In genomic region chr7:37999691-38000090, GRCm38 (mm10) we compare ENCODE assay signal across 10 mouse cellular contexts. TPM values are rescaled to one million over a fixed set of nuclear protein-coding genes. Genes with fewer than 3 reads are reported as not detected.
A peak's percentile ranks its signal among the peaks of the same experiment; 100 is the strongest.
DNase-seq lines count a peak whose midpoint lies in the region; TF ChIP-seq lines count a peak whose summit lies in the region.
"Had no signal": no experiment of that assay in that cellular context is flagged by ENCODE, and none has a peak within 500 bp of the region (broad histone marks: within the 10 kb centered on the region; RNA-seq: fewer than 3 reads in every experiment).

No protein-coding gene starts in this region.

- 53% methylated on average over 2 of the region's 2 CpGs for WGBS in liver, adult 2 months

- peaks cover 5% of the 10 kb centered on the region; the same call in 1 of the 2 replicates for H3K4me1 ChIP-seq in liver, adult 2 months (ENCODE audit: control insufficient read depth, insufficient read depth, low read length)

- H3K9ac ChIP-seq in liver, adult 2 months (ENCODE audit: low read depth, low read length): no peak overlapping the region
- H3K9ac ChIP-seq: midbrain, embryonic 12.5 days had no signal

- TF ChIP-seq CTCF in liver, adult 2 months (IDR thresholded peaks at IDR 0.05; ENCODE audit: low read depth, low read length): peak; percentile 32; the same call in 1 of the 2 replicates

- no peak overlapping the region for H3K4me3 ChIP-seq in liver, adult 2 months (ENCODE audit: insufficient read depth, low read depth, low read length)
- H3K4me3 ChIP-seq: midbrain, embryonic 12.5 days had no signal

- no peak overlapping the region for H3K27ac ChIP-seq in liver, adult 2 months (replicated peaks; ENCODE audit: insufficient read depth, low read depth, low read length)
- H3K27ac ChIP-seq: midbrain, embryonic 12.5 days had no signal

- H3K79me2 ChIP-seq in liver, adult 2 months (ENCODE audit: control insufficient read depth, insufficient read depth, low read length): peaks cover 9% of the 10 kb centered on the region; the same call in 1 of the 2 replicates

- TF ChIP-seq POLR2A in liver, adult 2 months (IDR thresholded peaks at IDR 0.05; ENCODE audit: extremely low read depth, insufficient read depth, low read length): no peak

- peak; percentile 26 to 48 for DNase-seq in cerebellum, postnatal 10 days
- DNase-seq in cerebellum, adult 11-12 months: no peak
- peak; percentile 55 for DNase-seq in liver, adult 2 months (ENCODE audit: extremely low read depth, low read depth, low spot score)
- DNase-seq in liver: no peak
- peak; percentile 27 for DNase-seq in brain, adult 2 months (ENCODE audit: low read depth, low spot score)
- peak; percentile 54 for DNase-seq in thymus, postnatal 0 days (ENCODE audit: low spot score)
- DNase-seq in gastrocnemius, postnatal 10 days: no peak
- DNase-seq in heart, adult 11 months: no peak
- DNase-seq: spleen, adult 18-20 months had no signal

- H3K36me3 ChIP-seq in liver, adult 2 months (ENCODE audit: control insufficient read depth, insufficient read depth, low read length): no peaks in the 10 kb centered on the region; the same call in 1 of the 2 replicates
- H3K36me3 ChIP-seq: midbrain, embryonic 12.5 days had no signal

- no peaks in the 10 kb centered on the region for H3K27me3 ChIP-seq in liver, adult 2 months (ENCODE audit: control insufficient read depth, insufficient read depth, low read length)
- H3K27me3 ChIP-seq: midbrain, embryonic 12.5 days had no signal

RNA-seq across cellular contexts. Expression of gene Uri1, which starts 23.7 kb away (rescaled TPM):
- 12.1 and 13.9 TPM in 2 replicates for total RNA-seq in liver, adult 2 months (2014; rRNA removed)
- polyA plus RNA-seq in liver, adult 2 months (2012; rRNA removed): 5.5 and 6.2 TPM in 2 replicates
- 44.2 and 52.1 TPM in 2 replicates for polyA plus RNA-seq in thymus, postnatal 0 days (2015; fragmentation: Nextera tagmentation; extraction: Ambion mirVana)
- total RNA-seq in gastrocnemius, postnatal 10 days (2021): 10 to 100 TPM; 35.3 to 41.8 TPM

Comparison
In these comparisons a context has a peak if more than half of its experiments do, and no peak if none do; other contexts are left out.
1. DNase-seq: peak in cerebellum, postnatal 10 days (2 of 2), liver, adult 2 months (single experiment), brain, adult 2 months (single experiment) and thymus, postnatal 0 days (single experiment); none in cerebellum, adult 11-12 months (single experiment), liver (single experiment), gastrocnemius, postnatal 10 days (single experiment) and heart, adult 11 months (single experiment).